Mouse (Mus musculus): ENCODE measurements around the gene Olfr686. TPM values are rescaled to one million over a fixed set of nuclear protein-coding genes. Genes with fewer than 3 reads are reported as not detected.

The Olfr686 gene
- polyA plus RNA-seq (2021; fragmentation: Nextera tagmentation), result not detected in 2 replicates
- long read RNA-seq, experiment 1, result 0 reads
- long read RNA-seq, experiment 2, result 0 reads

GRCm38 (mm10) chr7:105207385-105207784 lies at the start of gene Olfr686:
TSS of gene Olfr686 (minus strand) at chr7:105207485.

GRCm38 (mm10) chr7:105185912-105186311 lies 21.4 kb downstream of the Olfr686 start, which contains the start of gene Olfr685:
TSS of gene Olfr685 (minus strand) at chr7:105186012.

GRCm38 (mm10) chr7:105163553-105163952 lies 43.7 kb downstream of the Olfr686 start, which contains the start of gene Olfr684:
TSS of gene Olfr684 (minus strand) at chr7:105163653.

Other genes with a start within 250 kb of the Olfr686 start
- not detected in 2 replicates for gene Olfr670, start 244.9 kb downstream of the Olfr686 start, polyA plus RNA-seq (2021; fragmentation: Nextera tagmentation)
- not detected in 2 replicates for gene Olfr671, start 228.4 kb downstream of the Olfr686 start, polyA plus RNA-seq (2021; fragmentation: Nextera tagmentation)
- not detected in 2 replicates for gene Olfr672, start 205.5 kb downstream of the Olfr686 start, polyA plus RNA-seq (2021; fragmentation: Nextera tagmentation)
- not detected in 2 replicates for gene Olfr675, start 179.0 kb downstream of the Olfr686 start, polyA plus RNA-seq (2021; fragmentation: Nextera tagmentation)
- not detected in 2 replicates for gene Olfr676, start 174.8 kb downstream of the Olfr686 start, polyA plus RNA-seq (2021; fragmentation: Nextera tagmentation)
- gene Olfr677, start 156.1 kb downstream of the Olfr686 start, polyA plus RNA-seq (2021; fragmentation: Nextera tagmentation), result not detected in 2 replicates
- not detected in 2 replicates for gene Olfr678, start 143.0 kb downstream of the Olfr686 start, polyA plus RNA-seq (2021; fragmentation: Nextera tagmentation)
- gene Olfr679, start 126.3 kb downstream of the Olfr686 start, polyA plus RNA-seq (2021; fragmentation: Nextera tagmentation), result not detected in 2 replicates
- not detected in 2 replicates for gene Olfr680-ps1, start 114.7 kb downstream of the Olfr686 start, polyA plus RNA-seq (2021; fragmentation: Nextera tagmentation)
- gene Olfr681, start 90.6 kb downstream of the Olfr686 start, polyA plus RNA-seq (2021; fragmentation: Nextera tagmentation), result not detected in 2 replicates
- gene Olfr683, start 60.5 kb downstream of the Olfr686 start, polyA plus RNA-seq (2021; fragmentation: Nextera tagmentation), result not detected in 2 replicates
- not detected in 2 replicates for gene Olfr684, start 43.8 kb downstream of the Olfr686 start, polyA plus RNA-seq (2021; fragmentation: Nextera tagmentation)
- gene Olfr685, start 21.5 kb downstream of the Olfr686 start, polyA plus RNA-seq (2021; fragmentation: Nextera tagmentation), result not detected in 2 replicates
- gene Olfr688, start 80.6 kb upstream of the Olfr686 start, polyA plus RNA-seq (2021; fragmentation: Nextera tagmentation), result not detected in 2 replicates
- not detected in 2 replicates for gene Olfr689, start 103.7 kb upstream of the Olfr686 start, polyA plus RNA-seq (2021; fragmentation: Nextera tagmentation)
- not detected in 2 replicates for gene Olfr690, start 126.6 kb upstream of the Olfr686 start, polyA plus RNA-seq (2021; fragmentation: Nextera tagmentation)
- not detected in 2 replicates for gene Olfr691, start 134.8 kb upstream of the Olfr686 start, polyA plus RNA-seq (2021; fragmentation: Nextera tagmentation)
- gene Olfr692, start 160.7 kb upstream of the Olfr686 start, polyA plus RNA-seq (2021; fragmentation: Nextera tagmentation), result not detected in 2 replicates
- gene Gm5901, start 167.6 kb upstream of the Olfr686 start, polyA plus RNA-seq (2021; fragmentation: Nextera tagmentation), result not detected in 2 replicates
- gene Fam160a2, start 192.6 kb upstream of the Olfr686 start, polyA plus RNA-seq (2021; fragmentation: Nextera tagmentation), result 37.5 and 41.9 TPM in 2 replicates
- gene Cnga4, start 197.1 kb upstream of the Olfr686 start, polyA plus RNA-seq (2021; fragmentation: Nextera tagmentation), result 0.33 and 0.43 TPM in 2 replicates
- 24.0 and 37.9 TPM in 2 replicates for gene Cckbr, start 218.2 kb upstream of the Olfr686 start, polyA plus RNA-seq (2021; fragmentation: Nextera tagmentation)